Mouse (Mus musculus) frontal cortex, postnatal 14 days (tissue): ENCODE results near the gene 4930402H24Rik.
A peak's percentile ranks its signal among the peaks of the same experiment; 100 is the strongest.

Experiments
- DNase-seq, 2 experiments: peaks; one replicate each; pipeline ENCODE4 v3.0.0; 2022; ENCODE audit warnings: low spot score in 2 of 2

The 4930402H24Rik gene

GRCm38 (mm10) chr2:130664102-130664701, 242.0 kb downstream of the 4930402H24Rik start, which contains the start of gene Ddrgk1:
Gene Ddrgk1 (minus strand): TSS chr2:130664659.
- peak; percentile 88 to 93 for DNase-seq

- no peak for DNase-seq
These were observed 242.9 kb downstream of the 4930402H24Rik start for GRCm38 (mm10) chr2:130663342-130663741.

- DNase-seq: no peak
These were observed 247.7 kb downstream of the 4930402H24Rik start for GRCm38 (mm10) chr2:130658530-130658929.

- DNase-seq: peak; percentile 57 to 76
These were observed 248.7 kb downstream of the 4930402H24Rik start for GRCm38 (mm10) chr2:130657541-130657940.

GRCm38 (mm10) chr2:130656536-130656935, 249.7 kb downstream of the 4930402H24Rik start:
- DNase-seq: no peak
